Mouse (Mus musculus) gastrocnemius, adult 2 months (tissue): ENCODE results near the gene Bzw1. TPM values are rescaled to one million over a fixed set of nuclear protein-coding genes. Genes with fewer than 3 reads are reported as not detected.
A peak's percentile ranks its signal among the peaks of the same experiment; 100 is the strongest.

Experiments
- DNase-seq: peaks from one replicate; pipeline ENCODE4 v3.0.0; 2022
- H3K27ac ChIP-seq: fragments of 200-600 bp; 2 replicates; pipeline ENCODE4 v1.8.1; 2022; ENCODE audit warnings: mild to moderate bottlenecking
- H3K4me3 ChIP-seq: fragments of 200-600 bp; 2 replicates; pipeline ENCODE4 v1.8.1; 2022; ENCODE audit warnings: mild to moderate bottlenecking, moderate library complexity
- CTCF ChIP-seq: fragments of 200-600 bp; IDR thresholded peaks from 2 replicates; pipeline ENCODE4 v1.8.1; 2022; ENCODE audit warnings: antibody characterized with exemption, mild to moderate bottlenecking, moderate library complexity
- intact Hi-C: fragments of 180-260 bp; cut with DNase I; formaldehyde crosslinking; loops from one replicate; pipeline ENCODE4 v1.15.1; 2025
- total RNA-seq, 2 experiments: library from RNA; stranded (reverse); gene quantifications; 2 replicates each; pipeline ENCODE4 v1.2.3; 2021

Gene Bzw1
- total RNA-seq, 2 experiments from 2014 or later = 43.3 to 50.5 TPM

- TF ChIP-seq CTCF = no peak
- DNase-seq = no peak
- no peak overlapping the region for H3K27ac ChIP-seq
- H3K4me3 ChIP-seq = no peak overlapping the region
- intact Hi-C loops = no loop called here
Measured at GRCm38 (mm10) chr1:58409553-58410197, 17.0 kb downstream of the Bzw1 start.

- DNase-seq = no peak
- Histone ChIP-seq H3K27ac (no peak overlapping the region), H3K4me3 (no peak overlapping the region)
- TF ChIP-seq CTCF = no peak
- intact Hi-C loops = no loop called here
Measured at GRCm38 (mm10) chr1:58410198-58410588, 17.5 kb downstream of the Bzw1 start.

GRCm38 (mm10) chr1:58410776-58411175 lies 18.1 kb downstream of the Bzw1 start:
- no peak overlapping the region for H3K4me3 ChIP-seq

GRCm38 (mm10) chr1:58415442-58415841 lies 22.7 kb downstream of the Bzw1 start:
- no peak for DNase-seq
- Histone ChIP-seq H3K4me3 (no peak overlapping the region), H3K27ac (no peak overlapping the region)
- TF ChIP-seq CTCF = peak; percentile 48
- intact Hi-C loops = no loop called here

More at GRCm38 (mm10) chr1:58410776-58411175, 18.1 kb downstream of the Bzw1 start:
- TF ChIP-seq CTCF = no peak
- DNase-seq = no peak
- intact Hi-C loops = no loop called here
- H3K27ac ChIP-seq = no peak overlapping the region

- no peak for DNase-seq
- TF ChIP-seq CTCF = no peak
- H3K4me3 ChIP-seq = no peak overlapping the region; the same call in 1 of the 2 replicates
- H3K27ac ChIP-seq = no peak overlapping the region
- intact Hi-C loops = no loop called here
Measured at GRCm38 (mm10) chr1:58416048-58416447, 23.4 kb downstream of the Bzw1 start.

- intact Hi-C loops = loop anchor here (5.0 kb wide), 1 partner anchor 292 kb away; the partner anchor contains the start of gene Cflar
- no peak for DNase-seq
- no peak for TF ChIP-seq CTCF
- H3K4me3 ChIP-seq = peak overlapping the region; percentile 87
- H3K27ac ChIP-seq = no peak overlapping the region
Measured at GRCm38 (mm10) chr1:58420032-58420431, 27.3 kb downstream of the Bzw1 start.

- Histone ChIP-seq H3K27ac (no peak overlapping the region), H3K4me3 (peak overlapping the region; percentile 87)
- DNase-seq = no peak
- no peak for TF ChIP-seq CTCF
- intact Hi-C loops = loop anchor here (5.0 kb wide), 1 partner anchor 291 kb away; the partner anchor contains the start of gene Cflar
Measured at GRCm38 (mm10) chr1:58420961-58421360, 28.3 kb downstream of the Bzw1 start.

- peak; percentile 30 for DNase-seq
- H3K27ac ChIP-seq = peak overlapping the region; percentile 99
- H3K4me3 ChIP-seq = peak overlapping the region; percentile 87
- intact Hi-C loops = loop anchor here (5.0 kb wide), 1 partner anchor 289 kb away; the partner anchor contains the start of gene Cflar
- TF ChIP-seq CTCF = no peak
Measured at GRCm38 (mm10) chr1:58422879-58423278, 30.2 kb downstream of the Bzw1 start.

GRCm38 (mm10) chr1:58423371-58424248 lies 30.9 kb downstream of the Bzw1 start, which contains the start of gene Clk1:
Gene Clk1 (minus strand): TSS chr1:58424066.
- TF ChIP-seq CTCF = no peak
- peak within 1 kb of the TSS; percentile 87 for H3K4me3 ChIP-seq
- intact Hi-C loops = loop anchor here (2.0 to 5.0 kb wide), 2 partner anchors 21 to 289 kb away; partner anchors contain the start of genes Cflar, Nif3l1 and Ppil3
- DNase-seq = peak; percentile 98
- H3K27ac ChIP-seq = peak within 1 kb of the TSS; percentile 99

GRCm38 (mm10) chr1:58424551-58424950 lies 31.9 kb downstream of the Bzw1 start:
- intact Hi-C loops = loop anchor here (2.0 to 5.0 kb wide), 2 partner anchors 20 to 288 kb away; partner anchors contain the start of genes Cflar, Nif3l1 and Ppil3
- no peak overlapping the region for H3K4me3 ChIP-seq
- peak overlapping the region; percentile 99 for H3K27ac ChIP-seq
- DNase-seq = no peak
- TF ChIP-seq CTCF = no peak

GRCm38 (mm10) chr1:58444691-58445090 lies 52.0 kb downstream of the Bzw1 start:
- peak overlapping the region; percentile 96 for H3K27ac ChIP-seq
- no peak for TF ChIP-seq CTCF
- intact Hi-C loops = loop anchor here (2.0 kb wide), 1 partner anchor 20 kb away; the partner anchor contains the start of gene Clk1
- DNase-seq = no peak
- H3K4me3 ChIP-seq = peak overlapping the region; percentile 85

- peak; percentile 87 for DNase-seq
- Histone ChIP-seq H3K4me3 (peak within 1 kb of the TSS; percentile 85), H3K27ac (peak within 1 kb of the TSS; percentile 96)
- TF ChIP-seq CTCF = peak; percentile 40; the same call in 1 of the 2 replicates
- intact Hi-C loops = loop anchor here (2.0 kb wide), 1 partner anchor 20 kb away; the partner anchor contains the start of gene Clk1
Measured at GRCm38 (mm10) chr1:58445143-58445722, 52.5 kb downstream of the Bzw1 start, which contains the start of the genes Nif3l1 and Ppil3. Gene Nif3l1 (plus strand): TSS chr1:58445151. Gene Ppil3 (minus strand): TSS chr1:58445486.
